Mouse (Mus musculus): Measurements from ENCODE around the gene Ncor2.

The Ncor2 gene

GRCm38 (mm10) chr5:125159804-125160405 is 19.1 kb downstream of the Ncor2 start:
- TF ChIP-seq NANOG (IDR thresholded peaks at IDR 0.05; ENCODE audit: borderline replicate concordance, low read length) (no peak), CTCF (conservative IDR thresholded peaks at IDR 0.05; ENCODE audit: low read length) (no peak), POU5F1 (IDR thresholded peaks at IDR 0.05; ENCODE audit: borderline replicate concordance, low read length) (no peak)
- Histone ChIP-seq H3K4me3 (replicated peaks; ENCODE audit: low read length) (peak overlapping the region; percentile 62), H3K9me3 (ENCODE audit: low read length) (no peaks in the 10 kb centered on the region), H3K27me3 (ENCODE audit: insufficient read depth, low read length) (no peaks in the 10 kb centered on the region), H3K4me1 (replicated peaks; ENCODE audit: low read depth, low read length) (peaks cover 99% of the 10 kb centered on the region), H3K36me3 (ENCODE audit: insufficient read depth, low read length) (peaks cover 23% of the 10 kb centered on the region)

- H3K4me1 ChIP-seq (replicated peaks; ENCODE audit: low read depth, low read length), result peaks cover 99% of the 10 kb centered on the region
- peaks cover 25% of the 10 kb centered on the region for H3K36me3 ChIP-seq (ENCODE audit: insufficient read depth, low read length)
- TF ChIP-seq POU5F1 (IDR thresholded peaks at IDR 0.05; ENCODE audit: borderline replicate concordance, low read length), result no peak
- no peak for TF ChIP-seq CTCF (conservative IDR thresholded peaks at IDR 0.05; ENCODE audit: low read length)
- TF ChIP-seq NANOG (IDR thresholded peaks at IDR 0.05; ENCODE audit: borderline replicate concordance, low read length), result no peak
- H3K4me3 ChIP-seq (replicated peaks; ENCODE audit: low read length), result peak overlapping the region; percentile 62
- no peaks in the 10 kb centered on the region for H3K9me3 ChIP-seq (ENCODE audit: low read length)
- no peaks in the 10 kb centered on the region for H3K27me3 ChIP-seq (ENCODE audit: insufficient read depth, low read length)
These were observed 19.7 kb downstream of the Ncor2 start for GRCm38 (mm10) chr5:125159293-125159692.

GRCm38 (mm10) chr5:125158232-125158961 is 20.6 kb downstream of the Ncor2 start:
- H3K4me1 ChIP-seq (replicated peaks; ENCODE audit: low read depth, low read length), result peaks cover 99% of the 10 kb centered on the region
- H3K27me3 ChIP-seq (ENCODE audit: insufficient read depth, low read length), result no peaks in the 10 kb centered on the region
- TF ChIP-seq POU5F1 (IDR thresholded peaks at IDR 0.05; ENCODE audit: borderline replicate concordance, low read length), result no peak
- no peak for TF ChIP-seq CTCF (conservative IDR thresholded peaks at IDR 0.05; ENCODE audit: low read length)
- no peak for TF ChIP-seq NANOG (IDR thresholded peaks at IDR 0.05; ENCODE audit: borderline replicate concordance, low read length)
- H3K9me3 ChIP-seq (ENCODE audit: low read length), result no peaks in the 10 kb centered on the region
- peaks cover 24% of the 10 kb centered on the region for H3K36me3 ChIP-seq (ENCODE audit: insufficient read depth, low read length)
- peak overlapping the region; percentile 62 for H3K4me3 ChIP-seq (replicated peaks; ENCODE audit: low read length)

- H3K36me3 ChIP-seq (ENCODE audit: insufficient read depth, low read length), result peaks cover 28% of the 10 kb centered on the region
- TF ChIP-seq CTCF (conservative IDR thresholded peaks at IDR 0.05; ENCODE audit: low read length) (no peak), POU5F1 (IDR thresholded peaks at IDR 0.05; ENCODE audit: borderline replicate concordance, low read length) (no peak), NANOG (IDR thresholded peaks at IDR 0.05; ENCODE audit: borderline replicate concordance, low read length) (no peak)
- H3K4me1 ChIP-seq (replicated peaks; ENCODE audit: low read depth, low read length), result peaks cover 100% of the 10 kb centered on the region
- H3K27me3 ChIP-seq (ENCODE audit: insufficient read depth, low read length), result no peaks in the 10 kb centered on the region
- H3K9me3 ChIP-seq (ENCODE audit: low read length), result no peaks in the 10 kb centered on the region
- H3K4me3 ChIP-seq (replicated peaks; ENCODE audit: low read length), result peak overlapping the region; percentile 62
These were observed 21.5 kb downstream of the Ncor2 start for GRCm38 (mm10) chr5:125157375-125158033.

GRCm38 (mm10) chr5:125156418-125157205 is 22.4 kb downstream of the Ncor2 start:
- H3K4me3 ChIP-seq (replicated peaks; ENCODE audit: low read length), result peak overlapping the region; percentile 54
- H3K9me3 ChIP-seq (ENCODE audit: low read length), result no peaks in the 10 kb centered on the region

GRCm38 (mm10) chr5:125155451-125155850 is 23.6 kb downstream of the Ncor2 start:
- Histone ChIP-seq H3K4me1 (replicated peaks; ENCODE audit: low read depth, low read length) (peaks cover 100% of the 10 kb centered on the region), H3K36me3 (ENCODE audit: insufficient read depth, low read length) (peaks cover 23% of the 10 kb centered on the region; the same call in 1 of the 2 replicates), H3K4me3 (replicated peaks; ENCODE audit: low read length) (0 out of 2 replicates have a peak overlapping the region, but pooled peaks have one; percentile 3), H3K27me3 (ENCODE audit: insufficient read depth, low read length) (no peaks in the 10 kb centered on the region), H3K9me3 (ENCODE audit: low read length) (no peaks in the 10 kb centered on the region)
- no peak for TF ChIP-seq POU5F1 (IDR thresholded peaks at IDR 0.05; ENCODE audit: borderline replicate concordance, low read length)
- TF ChIP-seq NANOG (IDR thresholded peaks at IDR 0.05; ENCODE audit: borderline replicate concordance, low read length), result no peak
- no peak for TF ChIP-seq CTCF (conservative IDR thresholded peaks at IDR 0.05; ENCODE audit: low read length)

More at GRCm38 (mm10) chr5:125156418-125157205, 22.4 kb downstream of the Ncor2 start:
- TF ChIP-seq CTCF (conservative IDR thresholded peaks at IDR 0.05; ENCODE audit: low read length), result no peak
- TF ChIP-seq POU5F1 (IDR thresholded peaks at IDR 0.05; ENCODE audit: borderline replicate concordance, low read length), result no peak
- no peak for TF ChIP-seq NANOG (IDR thresholded peaks at IDR 0.05; ENCODE audit: borderline replicate concordance, low read length)
- peaks cover 29% of the 10 kb centered on the region for H3K36me3 ChIP-seq (ENCODE audit: insufficient read depth, low read length)
- peaks cover 100% of the 10 kb centered on the region for H3K4me1 ChIP-seq (replicated peaks; ENCODE audit: low read depth, low read length)
- H3K27me3 ChIP-seq (ENCODE audit: insufficient read depth, low read length), result no peaks in the 10 kb centered on the region

GRCm38 (mm10) chr5:125154989-125155388 is 24.0 kb downstream of the Ncor2 start:
- TF ChIP-seq POU5F1 (IDR thresholded peaks at IDR 0.05; ENCODE audit: borderline replicate concordance, low read length) (no peak), NANOG (IDR thresholded peaks at IDR 0.05; ENCODE audit: borderline replicate concordance, low read length) (no peak), CTCF (conservative IDR thresholded peaks at IDR 0.05; ENCODE audit: low read length) (no peak)
- Histone ChIP-seq H3K4me1 (replicated peaks; ENCODE audit: low read depth, low read length) (peaks cover 97% of the 10 kb centered on the region), H3K9me3 (ENCODE audit: low read length) (no peaks in the 10 kb centered on the region), H3K36me3 (ENCODE audit: insufficient read depth, low read length) (peaks cover 24% of the 10 kb centered on the region; the same call in 1 of the 2 replicates), H3K27me3 (ENCODE audit: insufficient read depth, low read length) (no peaks in the 10 kb centered on the region), H3K4me3 (replicated peaks; ENCODE audit: low read length) (0 out of 2 replicates have a peak overlapping the region, but pooled peaks have one; percentile 3)
